Mouse (Mus musculus) cerebellum, adult 18-20 months (tissue): ENCODE data around the gene Cntnap5c.

Experiments used
- DNase-seq, 2 experiments: peaks; one replicate each; pipeline ENCODE4 v3.0.0; 2021

Cntnap5c gene

DNA sequence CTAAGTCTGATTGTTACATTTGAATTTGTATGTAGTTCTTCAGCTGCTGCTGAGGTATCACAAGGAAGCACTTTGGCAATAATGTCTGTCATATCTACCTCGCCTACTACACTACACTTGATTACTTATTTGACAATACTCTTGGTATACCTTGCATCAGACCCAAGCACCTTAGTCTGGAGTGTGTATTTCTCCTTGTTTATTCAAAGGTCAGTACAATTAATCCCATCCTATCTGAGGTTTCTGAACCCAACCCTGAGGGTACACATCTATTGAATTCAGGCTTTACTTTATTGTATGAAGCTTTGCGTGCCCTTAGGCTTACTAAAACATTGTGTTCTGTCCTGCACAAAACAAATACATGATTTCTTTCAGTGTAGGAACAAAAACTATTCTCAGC lies 235.1 kb downstream of the Cntnap5c start:
- no peak for DNase-seq

DNA sequence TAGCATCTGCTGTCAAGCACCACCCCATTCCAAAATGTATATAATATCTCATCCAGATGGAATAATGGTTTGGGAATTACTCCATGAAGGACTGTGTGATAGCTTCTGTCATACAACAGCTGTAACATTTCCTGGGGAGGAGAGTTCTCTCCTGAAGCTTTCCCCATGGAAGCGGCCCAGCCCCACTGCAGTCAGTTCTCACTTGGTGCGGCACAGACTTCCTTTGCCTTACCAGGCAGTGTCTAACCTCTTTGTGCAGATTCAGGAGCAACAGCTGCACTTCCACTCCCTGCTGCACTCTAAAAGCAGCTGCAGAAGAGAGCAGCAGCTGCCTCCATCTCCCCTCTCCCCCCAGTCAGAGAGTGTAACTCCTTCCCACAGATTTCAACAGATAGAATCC lies 271.8 kb downstream of the Cntnap5c start:
- no peak for DNase-seq

DNA sequence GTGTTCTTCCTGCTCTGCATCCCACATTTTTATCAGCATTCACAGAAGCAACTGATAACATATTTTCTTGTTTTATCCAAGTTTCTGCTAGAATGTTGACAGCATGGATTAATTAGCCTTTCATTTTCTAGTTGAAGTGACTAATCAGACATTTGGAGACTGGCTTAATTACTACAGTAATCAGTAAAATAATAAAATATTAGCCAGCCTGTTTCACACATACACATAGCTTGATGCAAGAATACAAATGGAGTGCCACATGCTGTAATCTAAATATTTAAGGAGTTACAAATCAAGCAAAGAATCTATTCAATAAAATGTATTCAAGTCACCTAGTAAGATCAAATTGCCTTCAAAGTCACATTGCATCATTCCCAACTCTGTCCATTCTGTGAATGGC lies 275.8 kb downstream of the Cntnap5c start:
- no peak for DNase-seq

DNA sequence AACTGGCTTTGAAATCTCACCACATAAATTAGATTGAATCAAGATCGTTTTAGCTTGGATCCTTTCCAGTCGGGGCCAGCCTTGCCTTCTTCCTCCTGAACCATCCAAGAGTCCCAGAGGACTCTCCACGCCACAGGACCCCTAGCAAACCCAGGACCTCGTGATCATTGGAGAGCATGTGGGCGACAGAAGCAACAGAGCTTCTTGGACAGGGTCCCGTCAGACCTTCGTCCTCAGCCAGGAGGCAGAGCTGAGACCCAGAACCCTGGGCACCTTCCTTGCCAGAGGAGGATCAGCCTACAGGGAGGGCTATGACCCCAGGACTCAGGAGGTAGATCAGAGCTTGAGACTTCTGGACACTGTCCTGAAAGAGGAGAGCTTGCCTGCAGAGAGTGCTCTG lies 300.5 kb downstream of the Cntnap5c start:
- DNase-seq = no peak

DNA sequence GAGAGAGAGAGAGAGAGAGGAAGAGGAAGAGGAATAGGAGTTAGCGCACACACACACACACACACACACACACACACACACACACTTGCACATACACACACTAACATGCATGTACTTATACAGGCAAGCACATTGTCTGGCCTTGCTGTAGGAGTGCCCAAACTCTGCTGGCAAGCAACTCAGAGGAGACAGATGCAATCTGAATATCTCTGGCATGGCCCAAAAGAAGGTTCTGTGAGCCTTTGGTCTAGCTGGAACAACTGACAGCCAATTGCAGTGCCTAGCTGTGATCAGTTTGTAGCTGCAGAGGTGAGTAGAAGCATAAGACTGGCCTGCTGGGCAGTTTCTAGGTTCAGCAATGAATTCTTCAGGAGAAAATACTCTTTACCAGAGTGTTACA lies 313.3 kb downstream of the Cntnap5c start:
- DNase-seq = no peak

DNA sequence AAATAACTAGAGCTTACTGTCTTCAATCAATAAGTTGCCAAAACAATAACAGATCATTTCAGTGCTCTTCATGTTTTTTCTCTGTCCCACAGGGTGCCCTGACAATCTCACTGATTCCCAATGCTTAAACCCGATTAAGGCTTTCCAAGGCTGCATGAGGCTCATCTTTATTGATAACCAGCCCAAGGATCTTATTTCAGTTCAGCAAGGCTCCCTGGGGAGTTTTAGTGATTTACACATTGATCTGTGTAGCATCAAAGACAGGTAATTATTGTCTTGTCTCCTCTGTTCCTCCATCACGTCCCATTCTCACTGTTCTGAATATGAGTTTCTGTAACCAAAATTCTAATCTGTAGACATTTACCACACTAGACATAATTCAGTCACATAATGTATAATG lies 335.1 kb downstream of the Cntnap5c start:
- DNase-seq = no peak

DNA sequence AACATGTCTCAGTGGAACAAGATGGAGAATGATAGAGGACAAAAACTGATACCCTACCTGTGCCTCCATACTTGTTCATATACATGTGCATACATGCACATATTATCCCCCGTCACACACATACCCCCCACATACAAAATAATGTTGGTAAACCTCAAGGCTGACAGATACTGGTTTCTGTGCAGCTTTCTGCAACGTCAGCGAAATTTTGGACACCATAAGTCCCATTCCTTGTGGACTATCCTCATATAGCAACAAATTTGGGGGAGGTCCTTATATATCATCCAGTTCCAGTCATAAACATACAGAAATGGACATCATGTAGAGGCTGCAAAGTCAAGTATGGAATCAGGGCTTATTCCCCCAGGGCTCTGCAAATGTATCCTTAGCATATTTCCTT lies 338.5 kb downstream of the Cntnap5c start:
- no peak for DNase-seq

DNA sequence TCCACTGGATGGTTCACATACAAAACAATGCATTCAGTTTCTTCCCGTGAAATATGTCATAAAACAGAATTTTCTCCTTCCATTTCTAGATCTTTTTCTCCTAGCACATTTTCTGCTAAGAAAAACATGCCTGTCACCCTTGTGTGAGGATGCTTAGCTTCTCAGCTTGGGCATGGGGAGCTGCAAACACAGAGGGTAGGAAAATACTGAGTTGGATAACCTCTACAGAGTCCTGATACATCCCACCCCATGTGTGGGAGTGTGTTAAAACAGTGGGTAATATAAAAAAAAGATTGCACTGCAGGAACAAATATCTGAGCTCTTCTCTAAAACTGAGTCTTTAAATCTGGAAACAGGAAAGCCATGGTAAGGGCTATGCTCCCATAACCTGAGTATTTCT lies 339.0 kb downstream of the Cntnap5c start:
- no peak for DNase-seq

DNA sequence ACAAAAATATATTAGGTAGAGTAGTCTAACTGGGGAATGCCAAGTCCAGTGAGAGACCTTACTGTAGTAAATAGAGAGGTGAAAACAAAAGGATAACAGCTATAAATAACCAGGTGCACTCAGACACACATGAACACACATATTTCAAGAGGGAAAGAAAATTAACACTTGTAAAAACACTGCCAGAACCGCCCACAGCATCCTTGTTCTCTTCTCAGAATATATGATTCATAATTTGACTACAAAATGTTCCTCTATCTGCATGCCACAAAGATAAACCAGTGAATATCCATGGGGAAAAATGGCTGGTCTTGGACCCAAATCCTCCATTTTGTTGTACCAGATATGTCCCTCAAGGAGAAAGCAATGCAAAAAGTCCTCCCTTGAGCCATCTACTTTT lies 417.8 kb downstream of the Cntnap5c start:
- DNase-seq = no peak

DNA sequence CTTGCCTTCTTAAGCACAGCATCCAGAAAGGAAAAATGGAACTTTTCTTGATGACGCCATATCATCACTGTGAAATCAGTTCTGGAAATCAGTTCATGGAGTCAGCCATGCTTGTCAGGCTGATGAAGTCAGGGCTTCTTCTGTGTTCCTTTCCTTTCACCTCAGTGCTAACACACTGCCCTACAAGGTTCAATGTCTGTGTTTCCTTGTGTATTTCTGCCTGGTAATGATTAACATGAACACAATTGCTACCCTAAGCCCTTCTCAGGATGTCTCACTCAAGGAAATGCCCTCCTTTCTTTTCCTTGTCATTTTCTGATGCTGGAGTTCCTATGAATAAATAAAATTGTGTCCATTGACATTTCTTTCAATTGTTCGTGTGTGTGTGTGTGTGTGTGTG lies 431.8 kb downstream of the Cntnap5c start:
- DNase-seq = no peak

DNA sequence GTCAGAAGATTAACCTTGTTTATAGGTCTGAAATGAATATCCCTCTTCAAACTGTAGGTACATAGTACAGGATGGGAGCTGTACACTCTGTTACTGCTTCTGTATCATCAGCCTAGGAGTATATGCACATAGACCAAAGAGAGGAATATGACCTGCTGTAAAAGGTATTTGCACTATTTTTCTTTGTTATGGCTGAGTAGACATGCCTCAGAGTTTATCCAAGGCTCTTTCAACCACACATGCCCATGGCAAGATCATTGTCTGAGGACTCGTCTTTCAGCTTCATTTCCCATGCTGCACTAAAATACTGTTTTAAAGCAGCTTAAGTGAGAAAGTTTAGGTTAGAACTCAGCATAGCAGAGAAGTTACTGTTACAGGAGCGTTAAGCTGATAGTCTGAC lies 498.7 kb downstream of the Cntnap5c start:
- DNase-seq = no peak

DNA sequence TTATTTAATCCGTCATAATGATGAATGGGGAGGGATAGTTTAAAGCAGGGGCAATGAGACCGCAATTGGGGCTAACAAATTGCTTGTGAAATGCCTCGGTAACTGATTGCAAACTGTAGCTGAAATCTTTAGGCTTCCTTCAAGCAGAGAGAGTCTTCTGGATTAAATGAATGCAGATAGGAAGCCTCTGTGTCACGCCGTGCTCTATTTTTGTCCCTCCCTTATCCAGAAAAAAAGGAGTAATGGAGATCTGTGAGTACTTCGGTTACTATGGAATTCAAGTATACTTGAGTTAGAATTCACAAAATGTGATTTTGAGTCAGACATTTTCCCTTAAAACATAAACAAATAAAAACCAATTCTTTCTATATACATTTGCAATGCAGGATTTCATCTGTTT lies 581.9 kb downstream of the Cntnap5c start:
- DNase-seq = no peak

DNA sequence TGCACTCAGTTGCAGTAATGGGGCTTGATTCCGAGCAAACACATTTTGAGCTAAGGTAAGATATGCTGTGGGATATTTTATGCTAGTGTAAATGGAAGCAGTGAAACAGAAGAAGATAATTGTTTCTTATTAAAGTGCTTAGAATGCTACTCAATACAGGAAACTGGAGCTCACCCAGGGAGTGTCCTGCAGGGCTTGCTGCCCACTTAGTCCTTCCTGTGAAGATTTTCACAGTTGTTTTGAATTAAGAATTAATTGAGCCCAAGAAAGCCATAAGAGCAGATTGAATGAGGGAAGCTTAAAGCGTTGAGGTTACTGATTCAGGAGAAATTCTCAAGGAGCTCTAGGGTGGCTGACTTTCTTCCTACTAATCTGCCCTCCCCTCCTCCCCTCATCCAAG lies 586.9 kb downstream of the Cntnap5c start:
- DNase-seq = no peak

DNA sequence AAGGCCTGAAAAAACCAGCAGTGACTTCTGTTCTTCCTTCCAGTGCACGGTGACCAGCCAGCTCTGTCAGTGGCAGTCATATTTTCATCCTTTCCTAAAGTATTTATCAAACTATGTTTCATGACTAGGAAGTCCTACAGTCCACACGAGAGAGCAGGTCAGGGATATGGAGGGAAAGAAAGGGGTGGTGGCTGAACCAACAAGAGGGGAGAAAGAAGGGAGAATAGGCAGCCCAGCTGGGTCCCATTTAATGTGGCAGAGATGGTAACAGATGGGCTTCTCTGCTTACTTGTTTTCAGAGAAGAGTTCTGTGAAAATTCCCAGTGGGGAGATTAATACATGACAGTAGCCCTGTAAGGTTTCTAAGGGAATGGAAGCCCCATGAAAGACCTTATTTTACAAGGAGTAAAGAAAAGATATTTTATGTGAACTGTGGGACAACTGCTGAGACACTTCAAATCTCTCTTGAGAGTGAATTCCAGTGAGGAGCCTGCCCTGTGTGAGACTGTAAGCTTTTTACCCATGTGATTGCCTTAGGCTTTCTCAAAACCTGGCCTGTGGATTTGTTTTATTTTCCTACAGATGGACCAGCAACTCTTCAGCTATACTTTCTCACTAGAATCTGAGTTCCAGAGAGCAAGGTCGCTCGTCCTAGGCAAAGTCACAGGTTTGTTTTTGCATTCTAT lies 594.4 kb downstream of the Cntnap5c start:
- no peak for DNase-seq

DNA sequence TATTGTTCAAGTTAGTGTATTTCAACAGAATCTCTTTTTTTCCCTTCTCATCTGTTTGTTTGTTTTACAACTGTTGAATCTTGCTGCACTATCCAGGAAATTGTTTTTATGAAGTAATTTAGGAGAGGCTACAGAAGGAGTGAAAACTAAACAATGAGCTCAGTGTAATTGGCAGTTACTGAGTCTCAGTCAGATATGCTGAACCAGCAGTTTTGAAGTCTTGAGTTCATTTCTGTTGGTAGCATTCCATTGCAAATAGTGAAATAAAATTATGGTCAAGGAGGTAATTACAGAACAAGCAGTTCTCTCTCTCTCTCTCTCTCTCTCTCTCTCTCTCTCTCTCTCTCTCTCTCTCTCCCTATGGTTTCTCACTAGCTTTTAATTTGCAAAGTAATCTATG lies 600.7 kb downstream of the Cntnap5c start:
- DNase-seq = no peak

DNA sequence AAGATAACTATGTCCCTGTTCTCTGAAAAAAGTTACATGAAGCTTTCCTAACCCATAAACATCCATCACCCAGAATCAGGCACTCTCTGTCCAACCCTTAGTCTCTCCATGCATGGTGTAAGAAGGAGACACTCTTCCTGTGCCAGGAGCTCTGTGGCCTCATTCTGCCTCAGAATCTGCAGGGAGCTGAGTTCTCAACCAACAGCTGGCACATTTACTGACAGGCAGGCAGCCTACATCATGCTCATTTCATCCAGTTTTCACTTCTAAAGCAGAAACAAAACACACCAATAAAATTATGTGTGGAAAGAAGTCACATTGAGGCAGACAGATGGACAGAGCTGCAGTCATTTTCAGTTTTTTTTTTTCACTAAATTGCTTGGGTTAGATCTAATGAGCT lies 638.4 kb downstream of the Cntnap5c start:
- DNase-seq = no peak

DNA sequence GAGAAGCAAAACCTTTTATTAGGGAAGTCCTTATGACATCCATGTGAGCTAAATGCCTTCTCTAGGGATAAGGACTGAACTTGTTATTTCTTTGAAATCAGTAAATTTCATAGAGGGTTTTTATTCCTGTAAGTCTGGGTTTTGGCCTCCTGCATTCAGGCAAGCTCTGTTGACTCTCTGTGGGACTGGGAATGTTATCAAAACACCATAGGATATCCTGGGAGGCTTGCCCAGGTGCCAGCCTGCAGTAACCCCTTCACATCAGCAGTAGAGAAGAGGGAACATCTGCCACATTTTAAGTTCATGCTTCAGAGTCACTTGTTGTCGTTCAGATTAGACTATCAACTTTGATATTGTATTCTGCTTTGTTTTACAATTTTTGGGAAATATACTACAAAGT lies 639.4 kb downstream of the Cntnap5c start:
- no peak for DNase-seq

DNA sequence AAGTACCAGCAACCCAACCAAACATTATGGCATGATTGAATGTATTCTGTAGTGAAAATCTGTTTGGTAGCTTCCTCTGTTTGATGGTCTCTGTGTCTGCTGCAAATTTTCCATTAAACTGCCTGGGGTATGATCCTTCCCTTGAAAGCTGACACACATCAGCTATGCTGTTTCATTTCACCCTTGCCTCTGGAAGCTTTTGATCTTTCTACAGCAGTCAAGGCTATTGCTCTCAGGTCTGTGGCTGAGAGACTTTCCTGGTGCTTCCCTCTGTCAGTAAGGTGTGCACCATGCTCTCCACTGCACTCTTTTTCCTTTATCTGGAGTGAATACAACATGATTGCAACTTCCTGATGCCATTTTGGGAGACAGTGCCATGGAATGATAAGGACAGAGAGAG lies 668.1 kb downstream of the Cntnap5c start:
- no peak for DNase-seq
